Mouse (Mus musculus) bone marrow, adult 2 months (tissue): ENCODE data around the gene Spred1. TPM values are rescaled to one million over a fixed set of nuclear protein-coding genes. Genes with fewer than 3 reads are reported as not detected.
"Not testable (repeated sequence)": the region's sequence is repeated elsewhere in the genome, so short reads cannot be mapped to it uniquely, and the experiment has no call there.

Experiments
- H3K27ac ChIP-seq: fragments of 200-500 bp; 2 replicates; pipeline ENCODE4 v1.5.1; 2012; ENCODE audit warnings: low read depth, mild to moderate bottlenecking, control low read depth, inconsistent platforms, low read length; ENCODE audit not compliant: control insufficient read depth, poor library complexity, insufficient read depth
- H3K4me1 ChIP-seq: fragments of 200-500 bp; 2 replicates; pipeline ENCODE4 v1.6.1; 2011; ENCODE audit warnings: low read length; ENCODE audit not compliant: control insufficient read depth, insufficient read depth
- H3K4me3 ChIP-seq: fragments of 200-500 bp; replicated peaks from 2 replicates; pipeline ENCODE3; 2011; ENCODE audit warnings: mild to moderate bottlenecking, low read depth, low read length, control low read depth; ENCODE audit not compliant: control insufficient read depth
- CTCF ChIP-seq: fragments of 200-500 bp; IDR thresholded peaks from 2 replicates; pipeline ENCODE4 v1.5.1; 2011; ENCODE audit warnings: low read length, control low read depth; ENCODE audit not compliant: control insufficient read depth, insufficient read depth
- POLR2A ChIP-seq: fragments of 200-500 bp; IDR thresholded peaks from 2 replicates; pipeline ENCODE4 v1.6.1; 2011; ENCODE audit warnings: low read depth, mild to moderate bottlenecking, control low read depth, low read length, borderline replicate concordance; ENCODE audit not compliant: control insufficient read depth
- WGBS: fragments of 180-500 bp; shearing (Covaris S2); methylation state at CpG from one replicate; pipeline ENCODE4 v1.1.7; 2018; 5-methylcytosine and 5-hydroxymethylcytosine counted together
- polyA plus RNA-seq: library from polyadenylated mRNA; stranded (reverse); fragments of >200 nt; gene quantifications from 2 replicates; pipeline ENCODE4 v1.2.4, GENCODE M21; 2011; ENCODE audit warnings: low replicate concordance; ENCODE audit not compliant: missing spikeins, insufficient read depth, insufficient read length

Spred1 gene
- polyA plus RNA-seq, 1 experiment, result 5.6 TPM

DNA sequence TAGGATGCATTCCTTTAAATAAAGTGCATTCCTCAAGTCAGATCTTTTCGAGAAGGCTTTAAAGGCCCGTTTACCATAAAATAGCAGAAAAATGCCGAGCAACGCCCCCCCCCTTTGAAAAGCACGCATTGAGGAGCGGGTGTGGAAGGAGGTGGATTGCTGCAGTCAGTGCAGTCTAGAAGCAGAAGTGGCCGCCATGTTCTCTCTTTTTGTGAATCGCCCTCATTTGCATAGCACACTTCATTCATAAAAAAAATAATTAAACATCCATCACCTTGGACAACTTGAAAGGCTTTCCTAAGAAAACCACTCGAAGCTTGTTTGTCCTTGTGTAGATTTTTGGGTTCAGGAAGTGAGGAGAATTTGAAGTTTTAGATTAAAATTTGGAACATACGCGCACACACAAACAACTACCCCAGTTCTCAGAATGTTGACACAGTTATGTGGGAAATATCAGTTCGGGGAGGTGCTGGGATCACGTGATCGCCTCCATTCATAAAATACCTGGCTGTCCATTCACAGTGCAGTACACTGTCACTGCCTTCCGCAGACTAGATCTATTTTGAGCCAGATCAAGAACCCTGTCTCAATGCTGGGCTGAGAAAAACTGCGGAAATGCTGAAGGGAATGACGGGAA is 1.6 kb downstream of the Spred1 start:
- Histone ChIP-seq H3K4me3 (peak overlapping the region; percentile 41), H3K27ac (no peak overlapping the region), H3K4me1 (no peaks in the 10 kb centered on the region)
- WGBS, result under 1% methylated on average over 17 of the region's 17 CpGs
- TF ChIP-seq CTCF, result no peak
- no peak for TF ChIP-seq POLR2A

DNA sequence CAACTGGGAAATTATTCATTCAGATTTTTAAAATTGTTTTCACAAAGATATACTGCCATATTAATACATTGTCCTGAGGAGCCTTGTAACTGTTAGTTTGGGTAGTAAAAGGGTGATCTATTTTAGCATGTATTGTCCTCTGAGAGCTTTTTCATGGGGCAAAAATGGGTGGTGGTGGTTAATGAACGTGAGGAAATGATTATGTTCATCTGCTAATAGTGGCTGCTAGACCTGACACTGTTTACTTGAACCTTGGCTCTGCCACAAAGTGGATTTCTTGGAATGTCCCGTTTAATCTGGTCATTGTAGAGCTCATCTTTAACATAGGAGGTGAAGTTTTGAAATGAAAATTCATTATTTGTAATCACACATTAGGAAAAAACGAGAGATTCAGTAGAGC is 2.5 kb downstream of the Spred1 start:
- no peak overlapping the region for H3K27ac ChIP-seq
- no peak overlapping the region for H3K4me3 ChIP-seq
- no peaks in the 10 kb centered on the region for H3K4me1 ChIP-seq
- WGBS, result 55% methylated on average over 3 of the region's 3 CpGs
- TF ChIP-seq CTCF, result no peak
- no peak for TF ChIP-seq POLR2A

GRCm38 (mm10) chr2:117124839-117125238 is 3.7 kb downstream of the Spred1 start:
- no peak overlapping the region for H3K4me3 ChIP-seq
- H3K27ac ChIP-seq, result no peak overlapping the region
- 67% methylated on average over 2 of the region's 2 CpGs for WGBS
- H3K4me1 ChIP-seq, result no peaks in the 10 kb centered on the region
- TF ChIP-seq CTCF, result no peak
- no peak for TF ChIP-seq POLR2A

- Histone ChIP-seq H3K4me3 (no peak overlapping the region), H3K27ac (no peak overlapping the region), H3K4me1 (no peaks in the 10 kb centered on the region; the same call in 1 of the 2 replicates)
- WGBS, result 73% methylated on average over 2 of the region's 2 CpGs
- no peak for TF ChIP-seq POLR2A
- TF ChIP-seq CTCF, result no peak
Observed at GRCm38 (mm10) chr2:117129156-117129555, 8.0 kb downstream of the Spred1 start.

DNA sequence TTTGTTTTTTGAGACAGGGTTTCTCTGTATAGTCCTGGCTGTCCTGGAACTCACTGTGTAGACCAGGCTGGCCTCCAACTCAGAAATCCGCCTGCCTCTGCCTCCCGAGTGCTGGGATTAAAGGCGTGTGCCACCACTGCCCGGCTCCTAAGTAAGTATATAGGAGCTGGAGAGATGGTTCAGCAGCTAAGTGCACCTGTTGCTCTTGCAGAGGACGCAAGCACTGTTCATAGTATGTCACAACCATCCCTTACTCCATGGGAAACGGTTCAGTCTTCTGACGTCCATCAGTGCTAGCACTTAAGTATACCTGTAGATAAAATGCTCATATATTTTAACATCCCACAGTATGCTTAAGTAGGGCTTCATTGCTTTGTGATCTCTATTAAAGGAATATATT is 9.9 kb downstream of the Spred1 start:
- H3K27ac ChIP-seq, H3K4me1 ChIP-seq, H3K4me3 ChIP-seq: not testable (repeated sequence)
- 78% methylated on average over 7 of the region's 7 CpGs for WGBS

GRCm38 (mm10) chr2:117131910-117132309 is 10.7 kb downstream of the Spred1 start:
- TF ChIP-seq POLR2A (no peak), CTCF (no peak)
- H3K4me3 ChIP-seq, result no peak overlapping the region
- H3K4me1 ChIP-seq, result no peaks in the 10 kb centered on the region; the same call in 1 of the 2 replicates
- 66% methylated on average over 1 of the region's 1 CpGs for WGBS
- no peak overlapping the region for H3K27ac ChIP-seq

- 70% methylated on average over 2 of the region's 2 CpGs for WGBS
- H3K27ac ChIP-seq, result no peak overlapping the region
- TF ChIP-seq CTCF (no peak), POLR2A (no peak)
- no peaks in the 10 kb centered on the region; the same call in 1 of the 2 replicates for H3K4me1 ChIP-seq
- H3K4me3 ChIP-seq, result no peak overlapping the region
Observed at GRCm38 (mm10) chr2:117133541-117133940, 12.4 kb downstream of the Spred1 start.

DNA sequence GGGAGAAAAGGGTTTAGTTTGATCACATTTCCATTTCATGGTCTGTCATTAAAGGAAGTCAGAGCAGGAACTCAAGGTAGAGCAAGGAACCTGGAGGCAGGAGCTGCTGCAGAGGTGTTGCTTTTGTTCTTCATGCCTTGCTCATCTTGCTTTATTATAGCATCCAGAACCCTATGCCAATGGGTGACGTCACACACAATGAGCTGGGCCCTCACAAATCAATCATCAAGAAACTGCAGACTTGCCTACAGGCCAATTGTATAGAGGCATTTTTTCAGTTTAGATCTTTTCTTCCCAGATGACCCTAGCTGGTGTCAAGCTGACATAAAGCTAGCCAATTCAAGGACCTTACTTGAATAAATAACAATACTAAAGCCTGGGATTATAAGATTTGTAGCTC is 16.6 kb downstream of the Spred1 start:
- H3K4me1 ChIP-seq, result no peaks in the 10 kb centered on the region; the same call in 1 of the 2 replicates
- 86% methylated on average over 1 of the region's 1 CpGs for WGBS
- no peak overlapping the region for H3K27ac ChIP-seq
- H3K4me3 ChIP-seq, result no peak overlapping the region
- TF ChIP-seq CTCF (no peak), POLR2A (no peak)

GRCm38 (mm10) chr2:117138932-117139331 is 17.8 kb downstream of the Spred1 start:
- Histone ChIP-seq H3K27ac (no peak overlapping the region), H3K4me3 (no peak overlapping the region), H3K4me1 (no peaks in the 10 kb centered on the region; the same call in 1 of the 2 replicates)
- WGBS, result 89% methylated on average over 5 of the region's 5 CpGs
- TF ChIP-seq POLR2A (no peak), CTCF (no peak)
